Mouse (Mus musculus) erythroblast, adult 5-6 weeks (primary cell): ENCODE data around the gene Fbxo31. TPM values are rescaled to one million over a fixed set of nuclear protein-coding genes. Genes with fewer than 3 reads are reported as not detected.

Experiments
- ATAC-seq: replicated peaks from 2 replicates; pipeline ENCODE4 v1.8.0; 2016; ENCODE audit warnings: moderate number of reproducible peaks, mild to moderate bottlenecking, moderate TSS enrichment, inconsistent platforms; ENCODE audit not compliant: poor library complexity, low FRiP score, severe bottlenecking
- total RNA-seq, 2 experiments: library from RNA; stranded (forward) in 1 of 2; stranded (reverse) in 1 of 2; fragments of 150-400 nt in 1 of 2; fragments of 200-764, 138-1000 nt in 1 of 2; gene quantifications; 2 replicates each; pipeline versions ENCODE4 v1.2.3 to v1.2.4; 2015 to 2017; ENCODE audit warnings: low replicate concordance in 2 of 2

Fbxo31 gene
- total RNA-seq, 2 experiments from 2014 or later, result 4.3 to 7.7 TPM

GRCm38 (mm10) chr8:121590203-121591177, 11.9 kb upstream of the Fbxo31 start, which contains the start of gene Map1lc3b:
Gene Map1lc3b, plus strand, starts transcription at chr8:121590361.
- peak; percentile 45 for ATAC-seq

- no peak; the same call in 1 of the 2 replicates for ATAC-seq
Measured at GRCm38 (mm10) chr8:121589205-121589726, 10.7 kb upstream of the Fbxo31 start.

- ATAC-seq, result peak; percentile 64
Measured at GRCm38 (mm10) chr8:121588750-121589149, 10.1 kb upstream of the Fbxo31 start.

GRCm38 (mm10) chr8:121585159-121585825, 6.7 kb upstream of the Fbxo31 start:
- ATAC-seq, result peak; percentile 85

- no peak for ATAC-seq
Measured at GRCm38 (mm10) chr8:121584730-121585129, 6.1 kb upstream of the Fbxo31 start.

- ATAC-seq, result no peak
Measured at GRCm38 (mm10) chr8:121583653-121584052, 5.0 kb upstream of the Fbxo31 start.

- no peak for ATAC-seq
Measured at GRCm38 (mm10) chr8:121580465-121580864, 1.9 kb upstream of the Fbxo31 start.

- ATAC-seq, result peak; percentile 35
Measured at GRCm38 (mm10) chr8:121577751-121578675, 593 bp downstream of the Fbxo31 start.

- ATAC-seq, result no peak
Measured at GRCm38 (mm10) chr8:121575661-121576060, 2.9 kb downstream of the Fbxo31 start.

- ATAC-seq, result peak; percentile 92
Measured at GRCm38 (mm10) chr8:121573275-121573674, 5.3 kb downstream of the Fbxo31 start.

- ATAC-seq, result no peak
Measured at GRCm38 (mm10) chr8:121572121-121572520, 6.5 kb downstream of the Fbxo31 start.

- no peak for ATAC-seq
Measured at GRCm38 (mm10) chr8:121570801-121571200, 7.8 kb downstream of the Fbxo31 start.

- no peak for ATAC-seq
Measured at GRCm38 (mm10) chr8:121570335-121570734, 8.3 kb downstream of the Fbxo31 start.

GRCm38 (mm10) chr8:121568321-121568720, 10.3 kb downstream of the Fbxo31 start:
- no peak for ATAC-seq

GRCm38 (mm10) chr8:121563701-121564100, 14.9 kb downstream of the Fbxo31 start:
- no peak for ATAC-seq

- ATAC-seq, result no peak
Measured at GRCm38 (mm10) chr8:121562941-121563351, 15.7 kb downstream of the Fbxo31 start.

GRCm38 (mm10) chr8:121561636-121562345, 16.8 kb downstream of the Fbxo31 start:
- no peak for ATAC-seq

- ATAC-seq, result no peak
Measured at GRCm38 (mm10) chr8:121560432-121561100, 18.0 kb downstream of the Fbxo31 start.
